Mouse (Mus musculus): Measurements from ENCODE around the gene Nars2.
A peak's percentile ranks its signal among the peaks of the same experiment; 100 is the strongest.
"Not testable (repeated sequence)": the region's sequence is repeated elsewhere in the genome, so short reads cannot be mapped to it uniquely, and the experiment has no call there.

Gene Nars2

GRCm38 (mm10) chr7:96951281-96952051 is at the start of gene Nars2:
Gene Nars2, plus strand, starts transcription at chr7:96951505.
- DNase-seq (ENCODE audit: low read depth, low spot score) = peak; percentile 99

GRCm38 (mm10) chr7:96902183-96902582 is 49.1 kb upstream of the Nars2 start:
- DNase-seq (ENCODE audit: low read depth, low spot score) = no peak

GRCm38 (mm10) chr7:96903088-96903985 is 48.0 kb upstream of the Nars2 start:
- DNase-seq (ENCODE audit: low read depth, low spot score) = peak; percentile 49

GRCm38 (mm10) chr7:96904442-96904841 is 46.9 kb upstream of the Nars2 start:
- DNase-seq (ENCODE audit: low read depth, low spot score) = no peak

- no peak for DNase-seq (ENCODE audit: low read depth, low spot score)
Measured at GRCm38 (mm10) chr7:96904936-96905335, 46.4 kb upstream of the Nars2 start.

- DNase-seq (ENCODE audit: low read depth, low spot score) = no peak
Measured at GRCm38 (mm10) chr7:96905422-96905821, 45.9 kb upstream of the Nars2 start.

GRCm38 (mm10) chr7:96906216-96906615 is 45.1 kb upstream of the Nars2 start:
- peak; percentile 25 for DNase-seq (ENCODE audit: low read depth, low spot score)

- peak; percentile 43 for DNase-seq (ENCODE audit: low read depth, low spot score)
Measured at GRCm38 (mm10) chr7:96907971-96908680, 43.2 kb upstream of the Nars2 start.

GRCm38 (mm10) chr7:96909856-96910255 is 41.4 kb upstream of the Nars2 start:
- peak; percentile 29 for DNase-seq (ENCODE audit: low read depth, low spot score)

GRCm38 (mm10) chr7:96910310-96910960 is 40.9 kb upstream of the Nars2 start:
- no peak for DNase-seq (ENCODE audit: low read depth, low spot score)

GRCm38 (mm10) chr7:96914031-96914430 is 37.3 kb upstream of the Nars2 start:
- DNase-seq (ENCODE audit: low read depth, low spot score) = peak; percentile 91

GRCm38 (mm10) chr7:96915452-96916105 is 35.7 kb upstream of the Nars2 start:
- peak; percentile 88 for DNase-seq (ENCODE audit: low read depth, low spot score)

GRCm38 (mm10) chr7:96920447-96921095 is 30.7 kb upstream of the Nars2 start:
- peak; percentile 61 for DNase-seq (ENCODE audit: low read depth, low spot score)

- DNase-seq (ENCODE audit: low read depth, low spot score) = no peak
Measured at GRCm38 (mm10) chr7:96922927-96923326, 28.4 kb upstream of the Nars2 start.

GRCm38 (mm10) chr7:96943715-96944377 is 7.5 kb upstream of the Nars2 start:
- DNase-seq (ENCODE audit: low read depth, low spot score) = no peak

- not testable (repeated sequence) for DNase-seq (ENCODE audit: low read depth, low spot score)
Measured at GRCm38 (mm10) chr7:96946501-96946900, 4.8 kb upstream of the Nars2 start.

GRCm38 (mm10) chr7:96952094-96952493 is 789 bp downstream of the Nars2 start:
- DNase-seq (ENCODE audit: low read depth, low spot score) = no peak

- DNase-seq (ENCODE audit: low read depth, low spot score) = no peak
Measured at GRCm38 (mm10) chr7:96959168-96959567, 7.9 kb downstream of the Nars2 start.

GRCm38 (mm10) chr7:96967188-96967587 is 15.9 kb downstream of the Nars2 start:
- DNase-seq (ENCODE audit: low read depth, low spot score) = peak; percentile 17

- DNase-seq (ENCODE audit: low read depth, low spot score) = peak; percentile 83
Measured at GRCm38 (mm10) chr7:96970359-96970758, 19.1 kb downstream of the Nars2 start.
